ENCODE assay signal across 8 mouse cellular contexts in the genomic region with DNA sequence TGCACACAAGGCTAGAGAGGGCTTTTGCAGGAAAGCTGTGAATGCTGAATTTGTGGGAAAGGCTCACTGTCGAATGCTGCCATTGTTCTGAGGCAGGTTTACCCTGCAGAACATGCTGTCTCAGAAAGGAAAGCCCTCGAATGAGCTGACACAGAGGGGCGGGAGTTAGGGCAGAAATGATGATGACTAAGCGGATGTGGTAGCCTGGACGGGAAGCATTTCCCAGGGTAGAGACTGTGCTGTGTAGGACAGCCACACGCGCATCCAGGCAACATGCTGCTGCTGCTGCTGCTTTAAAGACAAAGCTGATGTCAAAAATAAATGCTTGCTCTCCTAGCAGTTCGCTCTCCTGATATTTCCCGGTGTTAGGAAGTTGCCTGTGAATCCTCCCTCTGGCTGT. TPM values are rescaled to one million over a fixed set of nuclear protein-coding genes. Genes with fewer than 3 reads are reported as not detected.
A peak's percentile ranks its signal among the peaks of the same experiment; 100 is the strongest.
DNase-seq lines count a peak whose midpoint lies in the region; ATAC-seq and TF ChIP-seq lines count a peak whose summit lies in the region.

No protein-coding gene starts in this region.

- H3K27ac ChIP-seq in liver, adult 2 months (replicated peaks; ENCODE audit: insufficient read depth, low read depth, low read length), result no peak overlapping the region

- no peaks in the 10 kb centered on the region for H3K4me1 ChIP-seq in liver, adult 2 months (ENCODE audit: control insufficient read depth, insufficient read depth, low read length)

- 55% methylated on average over 9 of the region's 9 CpGs for WGBS in liver, adult 2 months

- peak; percentile 49 to 74 for DNase-seq in heart, adult 18-20 months
- no peak for DNase-seq in heart, postnatal 25 days (ENCODE audit: low spot score)
- DNase-seq in liver, adult 2 months (ENCODE audit: extremely low read depth, low read depth, low spot score), result peak; percentile 14
- DNase-seq in natural killer cell, adult 2 months (ENCODE audit: low spot score in 2 of 2), result peak; percentile 61 to 69
- no peak for DNase-seq in layer of hippocampus, postnatal 10 days (ENCODE audit: low spot score in 2 of 2)
- no peak for DNase-seq in spleen, adult 18-20 months

- H3K36me3 ChIP-seq in liver, adult 2 months (ENCODE audit: control insufficient read depth, insufficient read depth, low read length), result peaks cover 26% of the 10 kb centered on the region

- TF ChIP-seq CTCF in liver, adult 2 months (IDR thresholded peaks at IDR 0.05; ENCODE audit: low read depth, low read length), result no peak

- H3K79me2 ChIP-seq in liver, adult 2 months (ENCODE audit: control insufficient read depth, insufficient read depth, low read length), result no peaks in the 10 kb centered on the region

- no peak for TF ChIP-seq POLR2A in liver, adult 2 months (IDR thresholded peaks at IDR 0.05; ENCODE audit: extremely low read depth, insufficient read depth, low read length)

- peak; percentile 74 for ATAC-seq in CD4-positive, CD25-positive, alpha-beta regulatory T cell, adult 4 months
- ATAC-seq in common myeloid progenitor, adult 5-6 weeks (replicated peaks; ENCODE audit: low read depth, poor library complexity, severe bottlenecking), result peak; percentile 94

- no peak overlapping the region for H3K9ac ChIP-seq in liver, adult 2 months (ENCODE audit: low read depth, low read length)

- no peaks in the 10 kb centered on the region for H3K27me3 ChIP-seq in liver, adult 2 months (ENCODE audit: control insufficient read depth, insufficient read depth, low read length)

- H3K4me3 ChIP-seq in liver, adult 2 months (ENCODE audit: insufficient read depth, low read depth, low read length), result no peak overlapping the region

- intact Hi-C loops in heart, postnatal 25 days (cut with DNase I), result loop anchor here (2.0 to 10.0 kb wide), 3 partner anchors 17 to 419 kb away; no protein-coding TSS in a partner anchor

RNA-seq across cellular contexts. Expression of gene Map7, which starts 24.9 kb away (rescaled TPM):
- total RNA-seq in heart, adult 18-20 months (2021), result 10 to 100 TPM; 11.2 to 20.6 TPM
- 10 to 100 TPM; 17.4 TPM for total RNA-seq in heart, postnatal 25 days (2021)
- 1 to 10 TPM; 5.0 to 5.9 TPM for polyA plus RNA-seq in CD4-positive, CD25-positive, alpha-beta regulatory T cell, adult 4 months (2017; shearing (Covaris generic))
- 47.9 and 49.1 TPM in 2 replicates for total RNA-seq in common myeloid progenitor, adult 5-6 weeks (2017)
- total RNA-seq in liver, adult 2 months (2014; rRNA removed), result 13.7 and 15.6 TPM in 2 replicates
- 9.5 and 11.1 TPM in 2 replicates for polyA plus RNA-seq in liver, adult 2 months (2012; rRNA removed)
- 10 to 100 TPM; 42.3 to 49.4 TPM for total RNA-seq in layer of hippocampus, postnatal 10 days (2021)

Comparison
In these comparisons a context has a peak if more than half of its experiments do, and no peak if none do; other contexts are left out.
1. DNase-seq: peak in heart, adult 18-20 months (2 of 2), liver, adult 2 months (single experiment) and natural killer cell, adult 2 months (2 of 2); none in heart, postnatal 25 days (single experiment), layer of hippocampus, postnatal 10 days (0 of 2) and spleen, adult 18-20 months (0 of 2).